Mouse (Mus musculus) embryonic facial prominence, embryonic 15.5 days (tissue): Measurements from ENCODE around the gene Rab40c. TPM values are rescaled to one million over a fixed set of nuclear protein-coding genes. Genes with fewer than 3 reads are reported as not detected.

Experiments
- ATAC-seq: fragments of 200-750 bp; cut with Nextera tagmentation; 2 replicates; pipeline ENCODE4 v1.8.0; 2017; ENCODE audit warnings: low read depth, moderate TSS enrichment; ENCODE audit not compliant: insufficient number of reproducible peaks, low FRiP score, low TSS enrichment
- H3K27ac ChIP-seq: fragments of 300-500 bp; sonication (generic); replicated peaks from 2 replicates; pipeline ENCODE4 v1.5.1; 2015; ENCODE audit warnings: mild to moderate bottlenecking, inconsistent platforms
- H3K27me3 ChIP-seq: fragments of 300-500 bp; sonication (generic); 2 replicates; pipeline ENCODE4 v1.6.1; 2015; ENCODE audit warnings: inconsistent platforms
- H3K36me3 ChIP-seq: fragments of 300-500 bp; sonication (generic); 2 replicates; pipeline ENCODE4 v1.6.1; 2015; ENCODE audit warnings: mild to moderate bottlenecking, inconsistent platforms
- H3K4me1 ChIP-seq: fragments of 300-500 bp; sonication (generic); 2 replicates; pipeline ENCODE4 v1.6.1; 2015; ENCODE audit warnings: inconsistent platforms
- H3K4me2 ChIP-seq: fragments of 300-500 bp; sonication (generic); replicated peaks from 2 replicates; pipeline ENCODE4 v1.6.1; 2015; ENCODE audit warnings: mild to moderate bottlenecking, inconsistent platforms
- H3K4me3 ChIP-seq: fragments of 300-500 bp; sonication (generic); replicated peaks from 2 replicates; pipeline ENCODE4 v1.5.1; 2015; ENCODE audit warnings: mild to moderate bottlenecking, inconsistent platforms
- H3K9ac ChIP-seq: fragments of 300-500 bp; sonication (generic); 2 replicates; pipeline ENCODE4 v1.6.1; 2015; ENCODE audit warnings: inconsistent platforms
- H3K9me3 ChIP-seq: fragments of 300-500 bp; sonication (generic); replicated peaks from 2 replicates; pipeline ENCODE4 v1.6.1; 2016; ENCODE audit warnings: inconsistent platforms
- WGBS: fragments of 180-500 bp; shearing (Covaris S2); methylation state at CpG from one replicate; pipeline ENCODE4 v1.1.7; 2015; 5-methylcytosine and 5-hydroxymethylcytosine counted together
- polyA plus RNA-seq: library from polyadenylated mRNA; unstranded; fragments of >200 nt; fragmentation: Nextera tagmentation; extraction: Ambion mirVana; gene quantifications from 2 replicates; pipeline ENCODE4 v1.2.1, GENCODE M21; 2015

The Rab40c gene
- polyA plus RNA-seq, 1 experiment from 2014 or later = 38.9 TPM

DNA sequence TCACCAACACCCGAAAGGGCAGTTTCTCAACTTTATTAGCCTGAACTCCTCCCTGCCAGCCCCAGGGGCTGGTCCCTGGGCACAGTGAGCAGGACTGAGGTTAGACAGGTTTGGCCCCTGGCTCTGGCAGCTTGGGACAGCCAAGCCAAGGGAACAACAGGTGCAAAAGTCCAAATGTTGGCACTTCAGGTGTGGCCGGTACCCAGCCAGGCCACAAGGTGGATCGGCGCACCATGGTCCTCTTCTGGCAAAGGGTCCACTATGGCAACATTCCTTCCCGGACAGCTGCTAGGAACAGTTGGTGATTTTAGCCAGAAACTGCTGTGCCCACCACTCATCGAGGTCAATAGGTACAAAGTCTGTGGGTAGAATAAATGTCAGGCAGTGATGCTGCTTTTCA, 55.8 kb downstream of the Rab40c start:
- Histone ChIP-seq H3K27me3 (no peaks in the 10 kb centered on the region), H3K27ac (no peak overlapping the region), H3K4me1 (peaks cover 31% of the 10 kb centered on the region), H3K4me3 (no peak overlapping the region), H3K9ac (no peak overlapping the region), H3K36me3 (no peaks in the 10 kb centered on the region), H3K4me2 (no peak overlapping the region), H3K9me3 (no peaks in the 10 kb centered on the region)
- 85% methylated on average over 6 of the region's 6 CpGs for WGBS
- no peak for ATAC-seq

DNA sequence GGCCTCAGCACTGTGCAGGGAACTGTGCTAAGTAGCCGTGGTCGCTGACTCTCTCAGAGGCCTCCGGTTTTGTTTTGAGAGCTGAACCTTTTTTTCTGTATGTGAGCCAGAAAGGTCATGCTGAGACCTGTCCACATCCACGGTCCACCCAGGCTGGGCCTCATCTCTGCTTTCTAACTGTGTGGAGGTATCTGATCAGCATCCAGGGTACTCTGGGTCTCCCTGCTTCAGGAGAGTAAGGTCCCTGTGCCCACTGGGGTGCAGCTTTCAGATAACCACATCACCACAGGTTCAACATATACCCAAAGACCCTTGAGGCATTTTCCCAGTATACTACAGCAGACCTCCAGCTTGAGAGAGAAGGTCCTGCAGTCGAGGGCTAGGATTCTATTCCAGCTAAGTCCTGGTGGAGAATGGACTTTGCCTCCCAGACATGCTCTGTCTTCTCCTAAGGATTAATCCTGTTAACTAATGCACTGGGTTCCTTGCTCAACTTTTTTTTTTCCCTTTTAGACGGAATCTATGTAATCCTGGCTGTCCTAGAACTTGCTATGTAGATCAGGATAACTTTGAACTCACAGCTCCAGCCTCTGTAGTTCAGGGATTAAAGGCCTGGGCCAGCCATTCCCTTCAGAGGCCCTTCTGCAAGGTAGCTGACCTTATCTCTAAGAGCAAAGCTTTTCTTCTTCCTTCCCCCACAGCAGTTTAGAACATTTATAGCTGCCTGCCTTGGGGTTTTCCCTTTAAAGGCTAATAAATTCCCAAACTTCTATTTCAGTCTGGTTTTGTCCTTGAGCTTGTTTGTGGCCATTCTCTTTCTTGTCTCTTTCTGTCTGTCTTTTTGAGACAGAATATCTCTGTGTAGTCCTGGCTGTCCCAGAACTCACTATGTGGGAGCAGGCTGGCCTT, 57.6 kb downstream of the Rab40c start:
- 8% methylated on average over 6 of the region's 6 CpGs for WGBS
- Histone ChIP-seq H3K36me3 (no peaks in the 10 kb centered on the region), H3K27ac (peak overlapping the region; percentile 89), H3K27me3 (no peaks in the 10 kb centered on the region), H3K4me1 (peaks cover 19% of the 10 kb centered on the region), H3K4me2 (peak overlapping the region; percentile 92), H3K9ac (peak overlapping the region; percentile 84), H3K4me3 (peak overlapping the region; percentile 75), H3K9me3 (no peaks in the 10 kb centered on the region)
- ATAC-seq = no peak

DNA sequence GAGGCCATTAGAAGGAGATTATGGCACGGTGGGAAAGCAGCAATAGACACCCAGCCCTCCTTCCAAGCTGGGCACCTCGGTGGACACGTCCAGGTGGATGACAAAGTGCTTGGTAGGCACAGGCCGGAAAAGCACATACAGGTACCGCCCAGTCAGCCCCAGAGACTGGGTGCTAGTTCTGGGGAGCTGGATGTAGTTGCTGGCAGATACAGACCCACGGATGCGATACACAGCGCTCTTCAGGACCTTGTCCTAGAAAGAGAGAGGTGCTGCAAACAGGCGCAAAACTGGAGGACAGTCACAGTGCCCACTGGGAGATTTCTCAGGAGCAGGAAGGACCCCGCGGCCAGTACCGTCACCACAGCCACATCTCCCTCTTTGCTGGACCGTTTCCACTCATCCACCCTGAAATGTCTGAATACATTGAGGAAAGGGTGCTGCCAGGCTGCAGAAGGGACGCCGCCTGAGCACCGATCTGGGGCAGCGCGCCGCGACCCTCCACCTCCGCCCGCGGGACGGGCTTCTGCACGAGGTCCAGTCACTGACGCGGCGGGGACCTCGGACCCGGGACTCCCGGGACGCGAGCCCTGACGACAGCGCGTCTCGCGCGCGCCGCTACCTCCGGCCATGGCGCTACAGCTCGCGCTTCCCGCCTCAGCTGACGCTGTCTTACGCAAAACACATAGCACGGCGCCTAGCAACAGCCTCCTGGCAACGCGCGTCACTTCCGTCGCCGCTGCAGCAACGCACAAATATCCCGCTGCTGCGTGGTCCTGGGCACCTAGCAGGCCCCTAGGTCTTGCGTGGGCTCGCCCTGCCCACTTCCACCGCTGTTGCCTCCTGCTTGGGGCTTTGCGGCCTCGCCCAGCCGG, 58.5 kb downstream of the Rab40c start, which contains the start of gene Wdr90:
TSS of gene Wdr90 (minus strand) at position 670 of the 872 bp plus-strand sequence.
- H3K9ac ChIP-seq = peak within 1 kb of the TSS; percentile 84
- peak within 1 kb of the TSS; percentile 92 for H3K4me2 ChIP-seq
- peaks cover 19% of the 10 kb centered on the region for H3K4me1 ChIP-seq
- WGBS = 3% methylated on average over 65 of the region's 65 CpGs
- H3K4me3 ChIP-seq = peak within 1 kb of the TSS; percentile 75
- ATAC-seq = peak; percentile 92
- H3K36me3 ChIP-seq = 0 out of 2 replicates have a peak, but pooled peaks cover under 1% of the 10 kb centered on the region
- H3K27ac ChIP-seq = peak within 1 kb of the TSS; percentile 89
- H3K9me3 ChIP-seq = no peaks in the 10 kb centered on the region
- H3K27me3 ChIP-seq = no peaks in the 10 kb centered on the region

DNA sequence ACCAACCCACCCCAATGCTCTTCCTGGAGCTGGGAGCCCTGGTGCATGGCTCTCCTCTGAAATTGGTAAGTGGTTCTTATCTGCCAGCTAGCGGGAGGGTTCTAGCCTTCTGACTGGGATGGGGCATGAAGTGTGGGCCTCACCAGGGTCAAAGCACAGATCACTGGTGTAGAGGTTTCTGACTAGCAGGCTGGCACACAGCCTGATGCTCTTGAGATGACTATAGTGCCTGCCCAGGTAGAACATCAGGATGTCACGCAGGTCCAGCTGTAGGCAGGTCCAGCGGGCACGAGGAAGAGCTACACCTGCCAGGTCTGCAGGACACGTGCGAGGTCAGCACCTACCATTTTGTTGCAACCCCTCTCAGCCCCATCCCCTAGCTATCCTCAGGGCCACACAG, 59.3 kb downstream of the Rab40c start:
- H3K4me1 ChIP-seq = peaks cover 19% of the 10 kb centered on the region
- H3K4me3 ChIP-seq = peak overlapping the region; percentile 75
- no peaks in the 10 kb centered on the region for H3K27me3 ChIP-seq
- ATAC-seq = no peak
- H3K36me3 ChIP-seq = 0 out of 2 replicates have a peak, but pooled peaks cover 8% of the 10 kb centered on the region
- H3K9me3 ChIP-seq = no peaks in the 10 kb centered on the region
- peak overlapping the region; percentile 92 for H3K4me2 ChIP-seq
- WGBS = 89% methylated on average over 6 of the region's 6 CpGs
- H3K9ac ChIP-seq = 0 out of 2 replicates have a peak overlapping the region, but pooled peaks have one; percentile 84
- H3K27ac ChIP-seq = no peak overlapping the region

DNA sequence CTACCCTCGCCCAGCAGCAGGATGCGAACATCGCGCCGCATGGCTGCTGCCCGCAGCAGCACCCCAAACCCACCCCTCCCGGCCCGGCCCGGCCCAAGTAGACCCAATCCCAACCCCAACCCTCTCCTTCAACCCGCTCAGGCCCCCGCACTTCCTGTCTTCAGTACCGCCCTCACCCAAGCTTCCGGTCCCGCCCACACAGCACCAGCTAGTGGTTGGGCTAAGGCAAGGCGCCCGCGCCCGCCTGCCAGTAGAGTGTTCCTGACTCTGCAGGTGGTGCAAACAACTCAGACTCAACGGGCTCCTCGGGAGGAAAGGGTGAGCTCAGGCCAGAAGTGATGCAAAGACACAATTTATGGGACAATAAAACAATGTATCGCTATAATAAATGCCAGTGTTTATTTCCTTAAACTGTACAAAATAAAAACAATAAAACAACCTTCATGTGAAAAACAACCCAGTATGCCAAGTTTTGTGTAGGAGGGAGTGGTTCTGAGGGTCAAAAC, 75.1 kb downstream of the Rab40c start, which contains the start of gene Rhot2:
TSS of gene Rhot2 (minus strand) at position 456 of the 506 bp plus-strand sequence.
- 1% methylated on average over 21 of the region's 21 CpGs for WGBS
- peaks cover 59% of the 10 kb centered on the region for H3K36me3 ChIP-seq
- ATAC-seq = peak; percentile 94

DNA sequence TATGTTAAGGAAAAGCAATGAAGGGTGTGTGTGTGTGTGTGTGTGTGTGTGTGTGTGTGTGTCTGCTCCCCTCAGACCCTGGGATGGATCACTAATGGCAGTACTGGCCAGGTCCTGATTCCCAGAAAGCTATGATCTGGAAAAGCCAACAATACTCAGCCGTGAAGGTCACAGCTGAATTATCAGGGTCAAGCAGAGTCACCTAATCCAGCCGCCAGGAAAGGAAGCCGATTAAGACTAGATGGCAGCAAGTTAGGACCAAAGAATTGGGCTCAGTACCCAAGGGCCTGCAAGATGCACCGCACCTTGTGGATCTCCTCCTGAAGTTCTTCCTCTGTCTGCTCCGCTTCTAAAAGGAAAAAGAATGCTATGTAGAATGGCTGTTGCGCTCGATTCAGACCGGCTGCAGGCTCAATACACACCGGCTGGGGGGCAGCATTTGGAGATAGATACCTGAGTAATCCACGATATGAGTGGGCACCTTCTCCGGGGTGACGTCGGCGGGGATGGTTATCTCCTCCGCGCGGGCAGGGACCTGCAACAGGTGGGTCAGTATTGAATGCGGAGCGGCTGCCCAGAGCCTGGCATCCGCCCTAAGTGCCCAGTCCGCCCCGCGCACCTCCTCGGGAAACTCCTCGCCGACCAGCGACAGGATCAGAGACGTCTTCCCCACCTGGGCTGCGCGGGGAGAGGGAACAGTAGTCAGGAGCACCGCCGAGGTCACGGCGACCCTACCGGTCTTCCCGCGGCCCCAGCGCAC, 75.7 kb downstream of the Rab40c start:
- ATAC-seq = peak; percentile 45
- H3K9ac ChIP-seq = peak overlapping the region; percentile 61

More for the DNA sequence above, 75.1 kb downstream of the Rab40c start, which contains the start of gene Rhot2:
- peak within 1 kb of the TSS; percentile 72 for H3K4me2 ChIP-seq
- H3K4me1 ChIP-seq = peaks cover 20% of the 10 kb centered on the region
- peak within 1 kb of the TSS; percentile 85 for H3K27ac ChIP-seq
- H3K27me3 ChIP-seq = no peaks in the 10 kb centered on the region
- no peaks in the 10 kb centered on the region for H3K9me3 ChIP-seq
- H3K9ac ChIP-seq = peak within 1 kb of the TSS; percentile 61
- H3K4me3 ChIP-seq = peak within 1 kb of the TSS; percentile 91

DNA sequence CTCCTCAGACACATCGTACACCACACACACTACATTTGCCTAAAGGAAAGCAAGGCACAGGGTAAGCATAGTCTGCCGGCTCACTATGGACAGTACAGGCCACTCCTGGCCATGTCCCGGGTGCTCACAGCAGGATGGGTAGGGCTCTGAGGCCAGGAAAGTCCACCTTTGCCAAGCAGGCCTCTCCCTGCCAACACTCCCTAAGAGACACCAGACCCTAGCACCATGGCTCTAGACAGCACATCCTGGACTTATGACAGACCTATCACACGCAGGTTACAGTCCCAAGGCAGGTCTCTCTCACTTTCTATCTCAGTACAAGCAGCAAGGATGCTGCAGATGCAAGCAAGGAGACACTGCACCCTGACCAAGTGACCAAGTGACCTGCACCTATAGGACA, 76.4 kb downstream of the Rab40c start:
- H3K9me3 ChIP-seq = no peaks in the 10 kb centered on the region
- WGBS = 86% methylated on average over 4 of the region's 4 CpGs
- peak overlapping the region; percentile 91 for H3K4me3 ChIP-seq
- peaks cover 58% of the 10 kb centered on the region for H3K36me3 ChIP-seq
- no peak for ATAC-seq
- H3K27me3 ChIP-seq = no peaks in the 10 kb centered on the region
- H3K9ac ChIP-seq = peak overlapping the region; percentile 61; the same call in 1 of the 2 replicates
- peak overlapping the region; percentile 72 for H3K4me2 ChIP-seq
- H3K27ac ChIP-seq = no peak overlapping the region
- H3K4me1 ChIP-seq = peaks cover 20% of the 10 kb centered on the region

More for the DNA sequence above, 75.7 kb downstream of the Rab40c start:
- Histone ChIP-seq H3K4me1 (peaks cover 20% of the 10 kb centered on the region), H3K4me3 (peak overlapping the region; percentile 91), H3K4me2 (peak overlapping the region; percentile 72), H3K27me3 (no peaks in the 10 kb centered on the region), H3K9me3 (no peaks in the 10 kb centered on the region), H3K27ac (peak overlapping the region; percentile 85), H3K36me3 (peaks cover 60% of the 10 kb centered on the region)
- WGBS = 2% methylated on average over 38 of the region's 38 CpGs

DNA sequence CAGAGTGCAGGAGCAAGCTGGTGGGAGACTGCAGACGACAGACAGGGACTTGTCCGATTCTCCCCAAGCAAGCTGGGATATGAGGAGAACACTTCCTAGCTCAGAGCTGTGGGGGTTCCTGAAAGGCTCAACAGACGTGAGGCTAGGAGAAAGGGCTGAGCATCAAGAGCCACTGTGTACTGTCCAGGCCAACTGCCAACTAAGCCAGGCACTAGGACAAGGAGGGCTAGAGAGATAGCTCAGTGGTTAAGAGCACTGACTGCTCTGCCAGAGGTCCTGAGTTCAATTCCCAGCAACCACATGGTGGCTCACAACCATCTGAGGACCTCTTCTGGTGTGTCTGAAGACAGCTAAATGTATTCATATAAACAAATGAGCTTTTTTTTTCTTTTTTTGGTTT, 77.0 kb downstream of the Rab40c start:
- 83% methylated on average over 3 of the region's 3 CpGs for WGBS
- no peaks in the 10 kb centered on the region for H3K27me3 ChIP-seq
- H3K9ac ChIP-seq = no peak overlapping the region
- peaks cover 23% of the 10 kb centered on the region for H3K4me1 ChIP-seq
- no peak for ATAC-seq
- no peak overlapping the region for H3K4me3 ChIP-seq
- H3K4me2 ChIP-seq = no peak overlapping the region
- no peak overlapping the region for H3K27ac ChIP-seq
- H3K9me3 ChIP-seq = no peaks in the 10 kb centered on the region
- H3K36me3 ChIP-seq = peaks cover 57% of the 10 kb centered on the region

DNA sequence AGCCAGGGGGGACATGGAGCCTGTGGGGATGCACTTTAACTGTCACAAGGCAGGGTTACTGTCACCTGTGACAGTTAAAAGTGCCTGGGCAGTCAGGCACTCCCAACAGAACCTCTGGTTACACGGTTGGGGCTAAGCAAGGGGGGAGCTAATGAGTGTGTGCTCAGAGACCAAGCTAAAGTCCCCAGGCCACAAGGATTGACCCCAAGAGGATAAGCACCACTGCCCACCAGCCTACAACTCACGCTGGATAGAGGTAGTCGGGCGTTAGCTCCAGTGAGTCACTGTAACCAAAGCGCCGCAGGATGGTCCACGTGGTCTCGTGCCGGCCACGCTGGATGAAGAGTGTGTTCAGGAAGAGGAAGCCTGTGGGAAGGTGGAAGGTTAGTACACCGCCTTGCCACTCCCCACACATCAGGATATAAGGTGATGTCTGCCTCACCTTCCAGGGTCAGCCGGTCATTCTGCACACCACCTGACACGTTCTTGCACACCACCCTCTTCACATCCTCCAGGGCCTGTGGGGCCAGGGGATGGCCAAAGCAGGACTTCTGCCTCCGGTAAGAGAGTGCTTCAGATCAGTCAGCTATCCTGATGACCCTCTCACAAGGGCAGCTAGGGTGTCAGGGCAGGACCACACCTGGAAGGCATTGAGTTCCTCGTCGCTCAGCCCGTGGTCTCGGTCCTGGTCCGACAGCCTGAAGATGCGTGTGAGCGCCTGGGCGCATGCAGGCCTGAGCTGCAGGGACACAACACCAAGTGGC, 78.2 kb downstream of the Rab40c start, which contains the start of gene Gm20683:
TSS of gene Gm20683 (minus strand) at position 647 of the 764 bp plus-strand sequence.
- H3K9ac ChIP-seq = no peak within 1 kb of the TSS
- ATAC-seq = no peak
- H3K36me3 ChIP-seq = peaks cover 48% of the 10 kb centered on the region
- H3K9me3 ChIP-seq = no peaks in the 10 kb centered on the region
- H3K4me1 ChIP-seq = peaks cover 35% of the 10 kb centered on the region
- no peaks in the 10 kb centered on the region for H3K27me3 ChIP-seq
- no peak within 1 kb of the TSS for H3K4me3 ChIP-seq
- H3K27ac ChIP-seq = no peak within 1 kb of the TSS
- H3K4me2 ChIP-seq = no peak within 1 kb of the TSS
- 94% methylated on average over 22 of the region's 22 CpGs for WGBS

DNA sequence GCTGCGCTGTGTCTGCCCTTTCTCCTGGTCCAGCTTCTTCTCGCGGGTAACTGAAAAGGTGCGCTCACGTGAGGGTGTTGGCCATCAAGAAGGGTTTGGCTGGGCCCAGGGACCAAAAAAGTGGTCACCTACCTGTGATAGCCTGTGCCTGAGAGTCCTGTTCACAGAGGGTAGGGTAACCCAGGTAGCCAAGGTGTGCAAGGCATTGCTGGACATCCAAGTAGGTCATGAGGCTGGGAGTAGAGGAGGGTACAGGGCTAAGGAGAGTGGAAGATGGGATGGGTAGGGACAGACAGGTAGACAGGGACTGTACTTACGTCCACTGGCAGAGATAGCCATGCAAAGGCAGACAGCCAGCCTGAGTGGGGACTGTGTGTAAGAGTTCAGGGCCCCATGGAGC, 79.0 kb downstream of the Rab40c start:
- no peak overlapping the region for H3K4me3 ChIP-seq

More for the DNA sequence above, 79.0 kb downstream of the Rab40c start:
- Histone ChIP-seq H3K36me3 (peaks cover 48% of the 10 kb centered on the region), H3K9ac (no peak overlapping the region), H3K9me3 (no peaks in the 10 kb centered on the region), H3K27ac (no peak overlapping the region), H3K27me3 (no peaks in the 10 kb centered on the region), H3K4me1 (peaks cover 42% of the 10 kb centered on the region), H3K4me2 (no peak overlapping the region)
- 91% methylated on average over 6 of the region's 6 CpGs for WGBS
- no peak for ATAC-seq
